Mouse (Mus musculus) ES-Bruce4 (cell line): Measurements from ENCODE around the gene Hist1h4d.
"Not testable (repeated sequence)": the region's sequence is repeated elsewhere in the genome, so short reads cannot be mapped to it uniquely, and the experiment has no call there.

Experiments
- CTCF ChIP-seq: IDR thresholded peaks from one replicate; pipeline ENCODE4 v1.8.1; 2011; ENCODE audit warnings: low read depth, low read length
- EP300 ChIP-seq: IDR thresholded peaks from 2 replicates; pipeline ENCODE4 v1.6.1; 2011; ENCODE audit warnings: low read depth, low read length; ENCODE audit not compliant: insufficient read depth
- POLR2A ChIP-seq: IDR thresholded peaks from one replicate; pipeline ENCODE4 v1.8.1; 2011; ENCODE audit warnings: low read length; ENCODE audit not compliant: insufficient read depth

DNA sequence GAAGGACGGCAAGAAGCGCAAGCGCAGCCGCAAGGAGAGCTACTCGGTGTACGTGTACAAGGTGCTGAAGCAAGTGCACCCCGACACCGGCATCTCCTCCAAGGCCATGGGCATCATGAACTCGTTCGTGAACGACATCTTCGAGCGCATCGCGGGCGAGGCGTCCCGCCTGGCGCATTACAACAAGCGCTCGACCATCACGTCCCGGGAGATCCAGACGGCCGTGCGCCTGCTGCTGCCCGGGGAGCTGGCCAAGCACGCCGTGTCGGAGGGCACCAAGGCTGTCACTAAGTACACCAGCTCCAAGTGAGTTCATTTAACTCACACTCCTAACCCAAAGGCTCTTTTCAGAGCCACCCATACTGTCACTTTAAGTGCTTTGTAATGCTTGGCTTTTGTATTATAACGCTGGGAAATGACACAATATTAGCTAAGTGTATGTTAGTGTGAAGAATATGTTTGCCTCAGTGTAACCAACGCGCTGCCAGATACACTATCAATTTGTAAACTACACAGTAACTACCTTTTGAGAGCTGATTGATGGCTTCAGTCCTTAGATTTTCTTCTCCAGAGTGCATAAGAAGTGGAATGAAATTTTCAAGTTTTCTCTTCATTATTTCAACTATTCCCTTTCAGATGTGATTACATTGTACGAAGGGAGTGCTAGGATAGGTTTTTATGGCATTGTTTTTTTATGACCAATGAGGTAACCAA is 9.7 kb upstream of the Hist1h4d start:
- not testable (repeated sequence) for TF ChIP-seq CTCF, EP300
- peak; percentile 95 for TF ChIP-seq POLR2A
